In the genomic region with DNA sequence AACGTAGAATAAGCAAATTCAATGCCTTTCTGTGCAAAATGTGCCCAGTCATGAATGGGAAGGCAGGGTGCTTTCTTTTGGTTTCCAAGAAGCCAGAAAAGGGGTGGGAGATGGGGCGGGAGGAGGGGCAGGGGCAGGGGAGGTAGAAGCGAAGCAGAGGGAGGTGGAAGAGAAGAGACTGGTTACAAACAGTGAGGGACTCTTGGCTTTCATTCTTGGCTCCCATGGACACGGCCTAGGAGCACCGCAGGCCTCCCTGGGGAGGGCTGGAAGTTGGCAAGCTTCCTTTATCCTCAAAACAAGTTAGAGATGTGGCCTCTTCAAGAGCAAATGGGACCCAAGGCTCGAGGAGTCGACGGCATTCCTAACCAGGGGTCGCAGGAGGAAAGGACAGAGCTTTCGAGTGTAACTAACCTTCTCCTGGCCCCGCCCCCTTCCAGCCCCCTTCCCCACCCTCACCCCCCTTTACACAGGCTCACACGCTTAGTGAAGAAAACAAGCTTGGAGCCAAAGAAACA, we compare ENCODE assay signal across 9 mouse cellular contexts. TPM values are rescaled to one million over a fixed set of nuclear protein-coding genes. Genes with fewer than 3 reads are reported as not detected.
A peak's percentile ranks its signal among the peaks of the same experiment; 100 is the strongest.
DNase-seq lines count a peak whose midpoint lies in the region; ATAC-seq and TF ChIP-seq lines count a peak whose summit lies in the region.
"Had no signal": no experiment of that assay in that cellular context is flagged by ENCODE, and none has a peak within 500 bp of the region (broad histone marks: within the 10 kb centered on the region; RNA-seq: fewer than 3 reads in every experiment).

Gene Ccdc190 (plus strand): TSS at position 195 of the 518 bp plus-strand sequence.

- H3K4me3 ChIP-seq in forebrain, embryonic 15.5 days = no peak within 1 kb of the TSS
- no peak within 1 kb of the TSS for H3K4me3 ChIP-seq in hindbrain, embryonic 12.5 days
- no peak within 1 kb of the TSS for H3K4me3 ChIP-seq in midbrain, embryonic 14.5 days (replicated peaks; ENCODE audit: low read depth, low read length)
- H3K4me3 ChIP-seq in liver, postnatal 0 days (ENCODE audit: low read depth, low read length) = no peak within 1 kb of the TSS

- H3K27ac ChIP-seq in forebrain, embryonic 15.5 days (replicated peaks) = peak within 1 kb of the TSS; percentile 29
- H3K27ac ChIP-seq in hindbrain, embryonic 12.5 days = peak within 1 kb of the TSS; percentile 40; the same call in 1 of the 2 replicates
- peak within 1 kb of the TSS; percentile 28; the same call in 1 of the 2 replicates for H3K27ac ChIP-seq in midbrain, embryonic 14.5 days (replicated peaks; ENCODE audit: low read depth, low read length)
- no peak within 1 kb of the TSS for H3K27ac ChIP-seq in liver, postnatal 0 days (ENCODE audit: low read depth)

- H3K27me3 ChIP-seq in forebrain, embryonic 15.5 days = no peaks in the 10 kb centered on the region
- H3K27me3 ChIP-seq in hindbrain, embryonic 12.5 days = no peaks in the 10 kb centered on the region
- H3K27me3 ChIP-seq in midbrain, embryonic 14.5 days (ENCODE audit: control insufficient read depth, insufficient read depth, low read length) = no peaks in the 10 kb centered on the region
- no peaks in the 10 kb centered on the region for H3K27me3 ChIP-seq in liver, postnatal 0 days (ENCODE audit: insufficient read depth, low read length)

- H3K9me3 ChIP-seq in forebrain, embryonic 15.5 days = no peaks in the 10 kb centered on the region
- H3K9me3 ChIP-seq in hindbrain, embryonic 12.5 days (replicated peaks) = no peaks in the 10 kb centered on the region
- H3K9me3 ChIP-seq in midbrain, embryonic 14.5 days (ENCODE audit: control insufficient read depth, low read length) = no peaks in the 10 kb centered on the region
- H3K9me3 ChIP-seq in liver, postnatal 0 days (ENCODE audit: low read length) = no peaks in the 10 kb centered on the region

- intact Hi-C loops in heart, postnatal 25 days (cut with DNase I) = no loop called here

- WGBS in forebrain, embryonic 15.5 days = 4% methylated on average over 12 of the region's 12 CpGs
- WGBS in hindbrain, embryonic 12.5 days = 18% methylated on average over 12 of the region's 12 CpGs
- WGBS in midbrain, embryonic 14.5 days = 7% methylated on average over 12 of the region's 12 CpGs
- 29% methylated on average over 12 of the region's 12 CpGs for WGBS in liver, postnatal 0 days (ENCODE audit: insufficient replicate concordance)

- peak; percentile 69 for ATAC-seq in forebrain, embryonic 15.5 days (replicated peaks)
- ATAC-seq in hindbrain, embryonic 12.5 days (ENCODE audit: low FRiP score) = peak; percentile 81
- peak; percentile 78 for ATAC-seq in midbrain, embryonic 14.5 days (ENCODE audit: low FRiP score, low TSS enrichment)
- no peak for ATAC-seq in liver, postnatal 0 days

- peaks cover 13% of the 10 kb centered on the region for H3K4me1 ChIP-seq in forebrain, embryonic 15.5 days
- peaks cover 8% of the 10 kb centered on the region; the same call in 1 of the 2 replicates for H3K4me1 ChIP-seq in hindbrain, embryonic 12.5 days
- peaks cover 3% of the 10 kb centered on the region; the same call in 1 of the 2 replicates for H3K4me1 ChIP-seq in midbrain, embryonic 14.5 days (ENCODE audit: control insufficient read depth, insufficient read depth, low read length)
- no peaks in the 10 kb centered on the region for H3K4me1 ChIP-seq in liver, postnatal 0 days (ENCODE audit: insufficient read depth)

- H3K9ac ChIP-seq in forebrain, embryonic 15.5 days (replicated peaks) = no peak within 1 kb of the TSS
- no peak within 1 kb of the TSS for H3K9ac ChIP-seq in hindbrain, embryonic 12.5 days
- H3K9ac ChIP-seq in midbrain, embryonic 14.5 days (replicated peaks; ENCODE audit: low read length) = no peak within 1 kb of the TSS
- no peak within 1 kb of the TSS for H3K9ac ChIP-seq in liver, postnatal 0 days (replicated peaks)

- H3K4me2 ChIP-seq in forebrain, embryonic 15.5 days (replicated peaks) = peak within 1 kb of the TSS; percentile 29; the same call in 1 of the 2 replicates
- peak within 1 kb of the TSS; percentile 21 for H3K4me2 ChIP-seq in hindbrain, embryonic 12.5 days (replicated peaks)
- peak within 1 kb of the TSS; percentile 23 for H3K4me2 ChIP-seq in midbrain, embryonic 14.5 days (ENCODE audit: low read length)
- H3K4me2 ChIP-seq in liver, postnatal 0 days (ENCODE audit: low read depth, low read length) = no peak within 1 kb of the TSS

- no peak for TF ChIP-seq EP300 in liver, postnatal 0 days (IDR thresholded peaks at IDR 0.05; ENCODE audit: low read depth)

- peak; percentile 95 for DNase-seq in heart, adult 11 months
- DNase-seq in heart, postnatal 25 days (ENCODE audit: low spot score) = no peak
- DNase-seq in layer of hippocampus, adult 9-11 months = peak; percentile 40
- peak; percentile 68 for DNase-seq in midbrain, embryonic 14.5 days
- no peak for DNase-seq in liver, postnatal 0 days
- DNase-seq in embryo, embryonic 10 days (ENCODE audit: low spot score) = no peak

- H3K36me3 ChIP-seq in forebrain, embryonic 15.5 days = no peaks in the 10 kb centered on the region
- H3K36me3 ChIP-seq in hindbrain, embryonic 12.5 days = no peaks in the 10 kb centered on the region
- no peaks in the 10 kb centered on the region for H3K36me3 ChIP-seq in midbrain, embryonic 14.5 days (ENCODE audit: control insufficient read depth, insufficient read depth, low read length)
- no peaks in the 10 kb centered on the region for H3K36me3 ChIP-seq in liver, postnatal 0 days (replicated peaks; ENCODE audit: insufficient read depth, low read length)

- TF ChIP-seq CTCF in liver, postnatal 0 days (IDR thresholded peaks at IDR 0.05; ENCODE audit: low read depth) = no peak

RNA-seq across cellular contexts. Expression of gene Ccdc190, which starts in this region (rescaled TPM):
- total RNA-seq in heart, postnatal 25 days (2021) = under 1 TPM; 0.13 to 0.20 TPM
- 1.1 and 1.9 TPM in 2 replicates for polyA plus RNA-seq in forebrain, embryonic 15.5 days (2015; fragmentation: Nextera tagmentation; extraction: Ambion mirVana)
- polyA plus RNA-seq in hindbrain, embryonic 12.5 days (2016; fragmentation: Nextera tagmentation; extraction: Ambion mirVana) = 0.65 and 0.89 TPM in 2 replicates
- 3.4 and 4.7 TPM in 2 replicates for polyA plus RNA-seq in midbrain, embryonic 14.5 days (2014; fragmentation: Nextera tagmentation; extraction: Ambion mirVana)
- not detected in 2 replicates for polyA plus RNA-seq in liver, postnatal 0 days (2015; fragmentation: Nextera tagmentation; extraction: Ambion mirVana)
- total RNA-seq: common myeloid progenitor, adult 5-6 weeks had no signal

Comparison
In these comparisons a context has a peak if more than half of its experiments do, and no peak if none do; other contexts are left out.
1. DNase-seq: peak in heart, adult 11 months (single experiment), layer of hippocampus, adult 9-11 months (single experiment) and midbrain, embryonic 14.5 days (single experiment); none in heart, postnatal 25 days (single experiment), liver, postnatal 0 days (single experiment) and embryo, embryonic 10 days (single experiment).
2. Peak in ATAC-seq, H3K27ac ChIP-seq and H3K4me2 ChIP-seq in hindbrain, embryonic 12.5 days; RNA of the gene not detected or under 1 TPM.